Mouse (Mus musculus): Measurements from ENCODE around the gene Trp53bp2. TPM values are rescaled to one million over a fixed set of nuclear protein-coding genes. Genes with fewer than 3 reads are reported as not detected.

The Trp53bp2 gene
- polyA plus RNA-seq, 1 experiment from 2014 or later: 32.5 TPM

DNA sequence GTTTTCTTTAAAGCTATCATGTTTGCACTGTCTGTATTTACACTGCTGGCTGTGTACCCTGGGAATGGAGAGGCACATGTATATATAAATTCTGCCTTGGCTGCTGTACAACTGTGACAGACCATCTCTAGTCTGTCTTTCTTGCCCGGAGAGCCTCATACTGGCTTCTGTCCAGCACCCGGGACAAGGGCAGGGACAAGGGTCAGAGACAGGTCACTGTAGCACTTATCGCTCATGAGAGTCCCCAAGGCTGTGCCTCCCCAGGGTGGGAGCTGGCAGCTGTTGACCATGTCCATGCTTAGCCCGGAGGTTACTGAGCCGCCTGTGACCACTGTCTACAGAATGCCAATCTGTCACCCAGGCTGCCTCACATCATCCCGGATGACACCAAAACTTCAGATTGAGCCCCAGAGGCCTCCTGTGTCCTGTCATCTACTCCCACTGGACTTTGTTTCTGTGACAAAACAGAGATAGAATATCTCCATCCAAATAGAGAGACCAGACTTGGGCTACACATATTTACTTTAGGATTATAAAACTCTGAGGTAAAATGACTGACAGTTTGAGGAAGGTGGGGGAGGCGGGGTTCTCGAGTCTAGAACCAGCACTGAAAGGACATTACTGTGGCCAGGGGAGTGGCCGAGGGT is 90.6 kb downstream of the Trp53bp2 start:
- H3K4me1 ChIP-seq: peaks cover 14% of the 10 kb centered on the region
- no peak overlapping the region for H3K9ac ChIP-seq
- no peak overlapping the region for H3K27ac ChIP-seq
- H3K4me3 ChIP-seq (replicated peaks): no peak overlapping the region
- no peaks in the 10 kb centered on the region; the same call in 1 of the 2 replicates for H3K36me3 ChIP-seq (replicated peaks)
- no peaks in the 10 kb centered on the region for H3K9me3 ChIP-seq
- ATAC-seq (ENCODE audit: low FRiP score): no peak
- H3K27me3 ChIP-seq: no peaks in the 10 kb centered on the region
- 85% methylated on average over 9 of the region's 9 CpGs for WGBS
- no peak overlapping the region for H3K4me2 ChIP-seq

DNA sequence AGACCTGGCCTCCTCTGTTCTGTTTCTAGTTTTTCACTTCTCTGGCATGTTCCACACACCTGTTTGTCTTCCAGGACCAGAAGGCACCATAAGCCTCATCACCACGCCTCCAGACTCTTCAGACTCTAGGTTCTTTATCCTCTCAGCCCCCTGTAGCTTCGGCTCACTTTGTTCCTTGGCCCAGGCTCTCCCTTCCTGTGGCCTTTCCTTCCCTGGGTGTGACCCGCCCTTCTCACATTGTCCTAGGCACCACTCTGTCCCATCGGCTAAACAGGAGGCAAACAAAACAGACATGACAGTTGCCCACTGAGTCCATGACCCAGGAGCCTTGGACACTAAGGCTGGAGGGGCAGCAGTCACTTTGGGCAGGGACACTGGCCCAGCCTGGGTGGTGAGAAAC is 91.3 kb downstream of the Trp53bp2 start:
- Histone ChIP-seq H3K4me3 (replicated peaks) (no peak overlapping the region), H3K27ac (no peak overlapping the region), H3K4me1 (peaks cover 12% of the 10 kb centered on the region), H3K9me3 (no peaks in the 10 kb centered on the region), H3K36me3 (replicated peaks) (peaks cover 4% of the 10 kb centered on the region), H3K4me2 (no peak overlapping the region), H3K27me3 (no peaks in the 10 kb centered on the region), H3K9ac (no peak overlapping the region)
- ATAC-seq (ENCODE audit: low FRiP score): no peak
- WGBS: 72% methylated on average over 4 of the region's 4 CpGs

DNA sequence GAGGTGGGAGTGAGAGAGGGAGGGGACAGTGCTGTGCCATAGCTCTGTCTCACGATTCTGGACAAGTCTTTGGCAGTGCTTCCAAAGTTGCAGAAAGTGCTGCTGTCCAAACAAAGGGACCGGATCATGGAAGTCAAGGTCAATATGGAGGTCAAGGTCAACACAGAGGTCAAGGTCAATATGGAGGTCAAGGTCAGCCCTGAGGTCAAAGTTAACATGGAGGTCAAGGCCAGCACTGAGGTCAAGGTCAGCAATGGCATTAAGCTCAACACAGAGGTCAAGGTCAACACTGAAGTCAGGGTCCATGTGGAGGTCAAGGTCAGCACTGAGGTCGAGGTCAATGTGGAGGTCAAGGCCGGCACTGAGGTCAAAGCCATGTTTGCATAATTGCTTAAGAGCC is 91.9 kb downstream of the Trp53bp2 start:
- H3K4me1 ChIP-seq: peaks cover 12% of the 10 kb centered on the region
- no peak overlapping the region for H3K4me3 ChIP-seq (replicated peaks)
- WGBS: 84% methylated on average over 4 of the region's 4 CpGs

DNA sequence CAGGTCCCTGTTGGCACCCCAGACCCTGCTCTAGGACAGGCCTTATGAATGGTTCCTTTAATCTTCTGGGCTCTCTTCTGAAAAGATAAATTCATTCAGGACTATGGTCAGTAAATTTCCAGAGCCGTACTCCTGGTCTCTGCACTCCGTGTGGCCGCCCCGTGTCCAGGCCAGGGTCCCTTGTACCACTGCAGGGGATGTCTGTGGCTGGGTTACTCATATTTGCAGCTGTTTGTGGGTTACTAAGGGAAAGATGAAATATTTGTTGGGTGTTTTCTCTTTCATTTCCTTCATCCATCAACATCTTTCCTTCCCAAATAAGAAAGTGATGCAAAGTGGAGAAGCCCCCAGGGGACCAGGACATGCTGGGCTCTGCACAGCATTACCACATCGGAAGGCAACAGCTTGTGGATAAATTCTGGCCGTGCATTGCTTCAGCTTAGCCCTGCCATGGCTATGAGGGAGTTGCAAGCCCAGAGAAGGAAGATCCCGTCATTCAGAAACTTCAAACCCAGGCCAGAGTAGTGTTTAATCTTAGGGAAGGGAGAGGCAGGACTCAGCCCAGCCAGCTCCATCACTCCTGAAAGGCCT is 92.9 kb downstream of the Trp53bp2 start:
- ATAC-seq (ENCODE audit: low FRiP score): no peak
- no peak overlapping the region for H3K9ac ChIP-seq
- peaks cover 12% of the 10 kb centered on the region for H3K4me1 ChIP-seq
- no peak overlapping the region for H3K4me2 ChIP-seq
- H3K9me3 ChIP-seq: no peaks in the 10 kb centered on the region
- 88% methylated on average over 7 of the region's 7 CpGs for WGBS
- H3K4me3 ChIP-seq (replicated peaks): no peak overlapping the region
- H3K36me3 ChIP-seq (replicated peaks): peaks cover 8% of the 10 kb centered on the region
- no peak overlapping the region for H3K27ac ChIP-seq
- H3K27me3 ChIP-seq: no peaks in the 10 kb centered on the region

More for the DNA sequence above, 91.9 kb downstream of the Trp53bp2 start:
- ATAC-seq (ENCODE audit: low FRiP score): no peak
- Histone ChIP-seq H3K4me2 (no peak overlapping the region), H3K9ac (no peak overlapping the region), H3K27me3 (no peaks in the 10 kb centered on the region), H3K36me3 (replicated peaks) (peaks cover 8% of the 10 kb centered on the region), H3K9me3 (no peaks in the 10 kb centered on the region), H3K27ac (no peak overlapping the region)

DNA sequence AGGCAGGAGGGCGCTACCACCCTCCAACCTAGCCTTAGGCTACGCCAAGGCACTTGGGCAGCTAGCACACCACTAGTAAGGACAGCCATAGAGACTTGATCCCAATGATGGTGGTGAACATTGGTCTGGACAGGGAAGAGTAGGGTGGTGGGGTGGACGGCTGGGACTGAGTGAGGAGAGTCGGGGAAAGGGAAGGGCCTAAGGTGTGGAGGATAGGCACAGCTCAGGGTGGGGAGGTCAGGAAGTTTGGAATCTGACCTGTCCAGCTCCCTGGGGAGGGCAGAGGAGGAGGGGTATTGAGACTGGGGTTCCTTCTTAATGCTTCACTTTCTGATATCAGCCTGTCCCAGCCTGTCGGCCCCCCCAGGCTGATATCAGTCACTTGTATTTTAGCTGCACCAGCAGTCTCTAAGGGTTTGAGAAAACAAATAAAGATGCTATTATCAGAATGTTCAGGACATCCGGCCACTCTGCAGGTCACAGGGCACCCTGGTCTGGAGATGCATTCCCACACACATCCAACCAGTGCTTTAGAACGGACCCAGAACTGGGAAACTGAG is 93.6 kb downstream of the Trp53bp2 start:
- Histone ChIP-seq H3K9ac (no peak overlapping the region), H3K4me3 (replicated peaks) (no peak overlapping the region), H3K27ac (no peak overlapping the region), H3K4me2 (no peak overlapping the region), H3K4me1 (peaks cover 12% of the 10 kb centered on the region), H3K9me3 (no peaks in the 10 kb centered on the region), H3K36me3 (replicated peaks) (peaks cover 8% of the 10 kb centered on the region), H3K27me3 (no peaks in the 10 kb centered on the region)
- no peak for ATAC-seq (ENCODE audit: low FRiP score)
- WGBS: 91% methylated on average over 7 of the region's 7 CpGs

DNA sequence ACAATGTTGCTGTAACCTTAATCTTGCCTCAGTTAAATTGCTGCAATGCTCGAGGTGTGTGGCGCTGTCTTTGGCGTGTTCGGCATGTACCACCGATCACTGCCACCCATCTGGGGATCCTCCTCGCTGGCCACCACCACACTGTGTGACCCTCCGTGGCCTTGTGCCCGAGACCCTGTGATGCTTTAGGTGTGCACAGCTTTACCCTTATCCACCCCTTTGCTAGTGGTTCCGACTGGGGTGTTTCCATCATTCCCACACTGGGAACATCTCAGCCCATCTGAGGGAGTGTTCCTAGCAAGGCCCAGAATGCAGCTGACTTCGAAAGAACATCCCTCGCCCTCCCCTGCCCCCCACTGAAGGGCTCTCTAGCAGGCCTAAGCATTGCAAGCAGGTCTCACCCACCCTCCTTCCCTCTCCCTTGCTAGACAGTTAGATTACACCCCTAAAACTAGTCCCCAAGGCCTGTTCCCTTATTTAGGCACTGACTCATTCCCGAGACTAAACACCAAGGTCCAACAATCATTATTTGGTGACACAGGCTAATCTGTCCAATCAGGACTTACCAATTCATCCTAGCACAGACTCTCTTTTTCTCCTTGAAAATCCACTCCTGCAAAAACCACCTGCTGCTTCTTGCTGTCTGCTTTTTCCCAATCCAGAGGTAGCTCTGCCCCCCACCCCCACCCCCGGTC is 94.4 kb downstream of the Trp53bp2 start:
- Histone ChIP-seq H3K27me3 (no peaks in the 10 kb centered on the region), H3K9ac (no peak overlapping the region), H3K9me3 (no peaks in the 10 kb centered on the region), H3K4me2 (no peak overlapping the region), H3K27ac (no peak overlapping the region), H3K4me1 (peaks cover 12% of the 10 kb centered on the region), H3K4me3 (replicated peaks) (no peak overlapping the region), H3K36me3 (replicated peaks) (peaks cover 8% of the 10 kb centered on the region)
- no peak for ATAC-seq (ENCODE audit: low FRiP score)
- 83% methylated on average over 13 of the region's 13 CpGs for WGBS

DNA sequence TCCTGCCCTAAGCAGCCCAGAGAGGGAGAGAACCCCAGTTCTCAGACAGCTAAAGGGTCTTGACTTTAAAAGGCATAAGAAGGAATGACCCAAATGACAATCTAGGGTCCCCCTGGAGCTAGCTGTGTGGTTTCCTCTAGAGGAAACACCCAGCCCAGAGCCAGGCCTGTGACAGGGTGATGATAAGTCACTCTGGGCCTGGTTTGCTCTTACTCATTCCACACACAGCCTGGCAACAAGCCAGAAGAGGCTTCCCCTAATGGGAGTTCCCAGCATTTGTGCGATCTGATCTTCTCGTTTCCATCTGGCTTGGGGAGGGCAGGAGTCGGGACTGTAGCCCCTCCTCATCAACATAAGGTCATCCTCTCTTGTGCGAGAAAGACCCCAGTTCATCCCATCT is 95.3 kb downstream of the Trp53bp2 start:
- 23% methylated on average over 4 of the region's 4 CpGs for WGBS
- Histone ChIP-seq H3K9ac (no peak overlapping the region), H3K9me3 (no peaks in the 10 kb centered on the region), H3K27ac (no peak overlapping the region), H3K4me3 (replicated peaks) (no peak overlapping the region), H3K27me3 (no peaks in the 10 kb centered on the region), H3K4me2 (no peak overlapping the region), H3K36me3 (replicated peaks) (peaks cover 12% of the 10 kb centered on the region), H3K4me1 (peaks cover 12% of the 10 kb centered on the region)
- ATAC-seq (ENCODE audit: low FRiP score): no peak

DNA sequence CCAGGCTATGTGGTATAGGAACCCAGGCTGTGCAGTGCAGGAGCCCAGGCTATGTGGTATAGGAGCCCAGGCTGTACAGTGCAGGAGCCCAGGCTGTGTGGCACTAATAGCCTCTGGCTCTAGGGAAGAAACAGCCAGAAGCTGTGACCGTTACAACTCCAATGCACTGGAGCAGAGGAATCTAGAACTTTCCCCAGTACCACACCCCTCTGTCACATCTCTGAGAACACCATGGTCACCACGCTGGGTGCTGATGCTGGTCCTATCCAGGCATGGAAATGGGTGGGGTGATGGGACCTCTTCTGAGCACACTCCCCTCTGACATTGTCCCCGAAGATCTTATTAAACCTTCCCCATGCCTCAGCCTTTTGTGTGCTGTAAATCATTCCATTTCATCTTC is 96.3 kb downstream of the Trp53bp2 start:
- no peaks in the 10 kb centered on the region for H3K9me3 ChIP-seq
- peaks cover 22% of the 10 kb centered on the region for H3K36me3 ChIP-seq (replicated peaks)
- WGBS: 88% methylated on average over 3 of the region's 3 CpGs
- H3K4me3 ChIP-seq (replicated peaks): no peak overlapping the region
- H3K9ac ChIP-seq: no peak overlapping the region
- H3K27me3 ChIP-seq: no peaks in the 10 kb centered on the region
- peaks cover 12% of the 10 kb centered on the region for H3K4me1 ChIP-seq
- no peak overlapping the region for H3K27ac ChIP-seq
- no peak for ATAC-seq (ENCODE audit: low FRiP score)
- no peak overlapping the region for H3K4me2 ChIP-seq

DNA sequence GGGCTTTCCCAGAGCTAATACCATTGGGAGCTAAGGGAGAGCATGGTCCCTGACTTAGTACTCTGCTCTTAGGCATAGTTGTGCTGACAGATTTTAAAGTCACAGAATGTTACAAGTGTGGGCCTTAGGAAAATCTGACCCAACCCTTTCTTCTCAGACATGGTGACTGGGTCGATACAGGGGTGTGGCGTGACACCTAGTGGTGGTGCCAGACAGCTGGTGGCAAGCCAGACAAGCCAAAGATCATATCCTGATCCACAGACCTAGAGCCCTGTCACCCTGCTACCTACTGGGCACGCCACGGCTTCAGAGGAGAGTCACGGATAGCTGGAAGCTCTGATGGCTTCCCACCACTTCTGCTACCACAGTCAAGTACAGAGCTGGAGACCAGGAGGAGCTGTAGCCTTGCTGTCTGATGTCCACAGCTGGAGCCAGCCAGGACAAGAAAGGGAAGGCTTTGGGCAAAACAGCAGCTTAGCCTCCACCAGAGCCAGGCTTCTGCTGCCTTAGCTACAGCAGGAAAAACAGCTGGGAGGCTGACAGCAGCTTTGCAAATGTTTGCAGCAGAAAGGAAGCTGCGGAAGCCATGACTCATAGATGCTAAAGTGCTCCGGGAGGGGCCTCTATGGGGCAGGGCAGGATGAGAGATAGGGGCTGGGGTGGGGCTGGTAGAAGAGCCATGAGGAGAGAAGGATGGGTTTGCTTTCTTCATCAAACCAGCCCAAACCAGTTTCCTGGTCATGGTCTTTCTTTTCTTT is 97.4 kb downstream of the Trp53bp2 start:
- WGBS: 72% methylated on average over 7 of the region's 7 CpGs
- no peaks in the 10 kb centered on the region for H3K27me3 ChIP-seq
- H3K9ac ChIP-seq: no peak overlapping the region
- no peak overlapping the region for H3K4me2 ChIP-seq
- H3K4me3 ChIP-seq (replicated peaks): no peak overlapping the region
- H3K4me1 ChIP-seq: peaks cover 12% of the 10 kb centered on the region
- no peaks in the 10 kb centered on the region for H3K9me3 ChIP-seq
- ATAC-seq (ENCODE audit: low FRiP score): no peak
- H3K36me3 ChIP-seq (replicated peaks): peaks cover 33% of the 10 kb centered on the region
- H3K27ac ChIP-seq: no peak overlapping the region

DNA sequence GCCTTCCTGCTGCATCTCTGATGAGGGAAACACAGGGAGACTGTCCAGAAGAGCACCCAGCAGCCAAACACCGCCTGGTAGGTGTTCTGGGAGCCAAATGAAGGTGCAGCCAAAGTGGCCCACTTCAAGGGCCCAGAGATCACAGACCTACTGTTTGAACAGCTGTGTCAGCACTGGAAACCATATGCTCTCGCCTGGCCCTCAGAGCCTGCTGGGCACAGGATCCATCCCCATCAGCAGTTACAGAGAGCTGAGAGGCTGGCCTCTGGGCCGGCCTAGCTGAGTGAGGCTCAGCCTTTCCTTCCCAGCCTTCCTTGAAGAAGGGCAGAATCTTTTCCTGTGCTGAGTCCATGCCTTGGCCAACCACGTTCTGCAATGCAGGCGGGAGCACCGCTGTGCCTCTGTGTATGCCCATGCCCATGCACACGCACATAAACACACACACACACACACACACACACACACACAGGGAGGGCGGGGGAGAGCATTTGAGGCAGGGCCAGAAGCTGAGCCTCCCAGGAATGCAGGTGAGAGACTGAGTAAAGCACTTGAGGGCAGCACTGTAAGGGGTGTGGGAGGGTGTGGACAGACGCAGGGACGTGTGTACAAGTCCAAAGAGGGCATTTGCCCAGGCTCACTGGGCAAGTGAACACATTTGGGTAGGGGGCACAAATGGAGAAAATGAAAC is 100.3 kb downstream of the Trp53bp2 start:
- Histone ChIP-seq H3K27me3 (no peaks in the 10 kb centered on the region), H3K27ac (no peak overlapping the region), H3K36me3 (replicated peaks) (peaks cover 43% of the 10 kb centered on the region)

DNA sequence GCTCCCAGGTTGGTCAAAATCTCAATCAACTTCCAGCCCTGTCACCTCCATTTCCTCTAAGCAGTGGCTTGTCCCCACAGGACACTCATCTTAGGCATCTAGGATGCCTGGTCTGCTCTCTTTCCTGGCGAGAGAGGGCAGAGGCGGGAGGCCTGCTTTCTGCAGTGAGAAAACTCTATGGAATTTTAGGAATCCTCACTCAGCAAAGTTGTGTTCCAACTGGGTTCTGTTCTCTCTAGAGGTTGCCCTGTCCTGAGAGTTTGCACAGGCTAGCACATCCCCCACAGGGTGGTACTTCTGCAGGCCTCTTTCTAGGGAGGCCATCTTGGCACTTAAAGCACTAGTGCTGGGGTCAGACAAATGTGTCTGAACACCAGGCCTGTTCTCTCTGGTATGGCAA is 102.1 kb downstream of the Trp53bp2 start:
- peaks cover 6% of the 10 kb centered on the region for H3K4me1 ChIP-seq
- no peak overlapping the region for H3K4me3 ChIP-seq (replicated peaks)
- H3K36me3 ChIP-seq (replicated peaks): peaks cover 35% of the 10 kb centered on the region
- WGBS: 85% methylated on average over 2 of the region's 2 CpGs
- no peak overlapping the region for H3K9ac ChIP-seq
- no peaks in the 10 kb centered on the region for H3K27me3 ChIP-seq
- no peak overlapping the region for H3K27ac ChIP-seq
- no peaks in the 10 kb centered on the region for H3K9me3 ChIP-seq
- H3K4me2 ChIP-seq: no peak overlapping the region
- ATAC-seq (ENCODE audit: low FRiP score): no peak

More for the DNA sequence above, 100.3 kb downstream of the Trp53bp2 start:
- WGBS: 83% methylated on average over 10 of the region's 10 CpGs
- Histone ChIP-seq H3K9me3 (no peaks in the 10 kb centered on the region), H3K4me1 (peaks cover 5% of the 10 kb centered on the region), H3K9ac (no peak overlapping the region), H3K4me2 (no peak overlapping the region), H3K4me3 (replicated peaks) (no peak overlapping the region)
- no peak for ATAC-seq (ENCODE audit: low FRiP score)

DNA sequence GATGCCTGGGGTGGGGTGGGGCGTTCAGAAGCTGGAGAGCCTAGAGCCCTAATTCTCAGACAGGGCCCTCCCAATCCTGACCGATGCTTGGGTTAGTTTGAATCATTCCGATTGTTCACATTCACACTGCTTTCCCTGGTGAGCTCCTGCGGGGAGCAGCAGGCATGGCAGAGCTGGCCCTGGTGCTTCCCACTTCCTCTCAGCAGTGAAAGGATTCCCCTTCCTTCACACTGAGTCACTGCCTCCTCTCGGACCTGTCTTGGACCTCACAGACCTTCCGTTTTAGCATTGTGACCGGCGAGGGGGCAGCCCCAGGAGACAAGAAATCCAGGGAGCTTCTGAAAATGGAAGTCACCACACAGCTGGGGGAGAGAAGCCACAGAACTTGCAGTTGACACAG is 102.8 kb downstream of the Trp53bp2 start:
- ATAC-seq (ENCODE audit: low FRiP score): no peak
- H3K36me3 ChIP-seq (replicated peaks): peaks cover 35% of the 10 kb centered on the region
- 69% methylated on average over 8 of the region's 8 CpGs for WGBS
- no peak overlapping the region for H3K4me3 ChIP-seq (replicated peaks)
- H3K4me2 ChIP-seq: no peak overlapping the region
- no peaks in the 10 kb centered on the region for H3K9me3 ChIP-seq
- peaks cover 12% of the 10 kb centered on the region for H3K4me1 ChIP-seq
- no peak overlapping the region for H3K27ac ChIP-seq
- no peak overlapping the region for H3K9ac ChIP-seq
- H3K27me3 ChIP-seq: no peaks in the 10 kb centered on the region
